ENCODE assay signal across 10 mouse cellular contexts in genomic region chr17:36869284-36869954, GRCm38 (mm10). TPM values are rescaled to one million over a fixed set of nuclear protein-coding genes. Genes with fewer than 3 reads are reported as not detected.
DNase-seq lines count a peak whose midpoint lies in the region; ATAC-seq lines count a peak whose summit lies in the region.
"Had no signal": no experiment of that assay in that cellular context is flagged by ENCODE, and none has a peak within 500 bp of the region (broad histone marks: within the 10 kb centered on the region; RNA-seq: fewer than 3 reads in every experiment).

Gene Trim10, plus strand, starts transcription at chr17:36869574.

- H3K9me3 ChIP-seq in limb, embryonic 11.5 days (ENCODE audit: control insufficient read depth, low read length) = no peaks in the 10 kb centered on the region
- H3K9me3 ChIP-seq in limb, embryonic 10.5 days (replicated peaks) = no peaks in the 10 kb centered on the region
- H3K9me3 ChIP-seq: midbrain, embryonic 13.5 days had no signal

- WGBS in limb, embryonic 11.5 days = 78% methylated on average over 4 of the region's 4 CpGs
- 83% methylated on average over 4 of the region's 4 CpGs for WGBS in limb, embryonic 10.5 days

- DNase-seq in limb, embryonic 11.5 days (ENCODE audit: low spot score) = no peak
- DNase-seq in limb, embryonic 10.5 days (ENCODE audit: low spot score) = no peak
- peak; percentile 94 for DNase-seq in c-Kit-positive CD71-positive TER-119-negative erythroid progenitor cells, embryonic 14.5 days (ENCODE audit: low read depth)
- peak; percentile 92 for DNase-seq in liver
- DNase-seq in spleen, postnatal 36 days (ENCODE audit: low spot score in 2 of 2) = peak; percentile 71 to 85
- no peak for DNase-seq in layer of hippocampus, adult 11-12 months (ENCODE audit: low spot score)
- no peak for DNase-seq in cerebellum, adult 18-20 months
- DNase-seq: gastrocnemius, postnatal 25 days; kidney, adult 18-20 months had no signal

- no peak within 1 kb of the TSS for H3K4me3 ChIP-seq in limb, embryonic 11.5 days (ENCODE audit: low read depth, low read length)
- no peak within 1 kb of the TSS; the same call in 1 of the 2 replicates for H3K4me3 ChIP-seq in limb, embryonic 10.5 days
- H3K4me3 ChIP-seq: midbrain, embryonic 13.5 days had no signal

- H3K27ac ChIP-seq in limb, embryonic 11.5 days (replicated peaks; ENCODE audit: low read depth, low read length) = no peak within 1 kb of the TSS
- no peak within 1 kb of the TSS for H3K27ac ChIP-seq in limb, embryonic 10.5 days
- H3K27ac ChIP-seq: midbrain, embryonic 13.5 days had no signal

- ATAC-seq in limb, embryonic 11.5 days (ENCODE audit: insufficient number of reproducible peaks, low FRiP score, low TSS enrichment, low read depth) = 0 out of 2 replicates have a peak, but pooled peaks have one; percentile 39
- ATAC-seq: midbrain, embryonic 13.5 days had no signal

- H3K9ac ChIP-seq in limb, embryonic 11.5 days (ENCODE audit: low read length) = no peak within 1 kb of the TSS
- H3K9ac ChIP-seq: midbrain, embryonic 13.5 days had no signal

- H3K4me2 ChIP-seq in limb, embryonic 11.5 days (ENCODE audit: low read depth, severe bottlenecking) = no peak within 1 kb of the TSS
- H3K4me2 ChIP-seq: midbrain, embryonic 13.5 days had no signal

- H3K4me1 ChIP-seq in limb, embryonic 11.5 days (ENCODE audit: control insufficient read depth, insufficient read depth, low read length) = no peaks in the 10 kb centered on the region
- peaks cover 6% of the 10 kb centered on the region for H3K4me1 ChIP-seq in limb, embryonic 10.5 days

- peaks cover 18% of the 10 kb centered on the region for H3K27me3 ChIP-seq in limb, embryonic 11.5 days (ENCODE audit: control insufficient read depth, insufficient read depth, low read length)
- H3K27me3 ChIP-seq in limb, embryonic 10.5 days (ENCODE audit: low read depth, poor library complexity, severe bottlenecking) = peaks cover 43% of the 10 kb centered on the region

- H3K36me3 ChIP-seq in limb, embryonic 11.5 days (ENCODE audit: control insufficient read depth, insufficient read depth, low read length) = no peaks in the 10 kb centered on the region
- H3K36me3 ChIP-seq in limb, embryonic 10.5 days = no peaks in the 10 kb centered on the region
- H3K36me3 ChIP-seq: midbrain, embryonic 13.5 days had no signal

RNA-seq across cellular contexts. Expression of gene Trim10, which starts in this region (rescaled TPM):
- 5.0 and 6.0 TPM in 2 replicates for polyA plus RNA-seq in limb, embryonic 11.5 days (2014; fragmentation: Nextera tagmentation; extraction: Ambion mirVana)
- polyA plus RNA-seq in limb, embryonic 10.5 days (2016; fragmentation: Nextera tagmentation; extraction: Ambion mirVana) = 5.1 and 5.8 TPM in 2 replicates

Comparison
In these comparisons a context has a peak if more than half of its experiments do, and no peak if none do; other contexts are left out.
1. DNase-seq: peak in c-Kit-positive CD71-positive TER-119-negative erythroid progenitor cells, embryonic 14.5 days (single experiment), liver (single experiment) and spleen, postnatal 36 days (2 of 2); none in limb, embryonic 11.5 days (single experiment), limb, embryonic 10.5 days (single experiment), layer of hippocampus, adult 11-12 months (single experiment) and cerebellum, adult 18-20 months (0 of 2).